Mouse (Mus musculus): Measurements from ENCODE around the gene Rora. TPM values are rescaled to one million over a fixed set of nuclear protein-coding genes. Genes with fewer than 3 reads are reported as not detected.

The Rora gene
- total RNA-seq, 2 experiments from 2014 or later, result 78.4 to 79.1 TPM

DNA sequence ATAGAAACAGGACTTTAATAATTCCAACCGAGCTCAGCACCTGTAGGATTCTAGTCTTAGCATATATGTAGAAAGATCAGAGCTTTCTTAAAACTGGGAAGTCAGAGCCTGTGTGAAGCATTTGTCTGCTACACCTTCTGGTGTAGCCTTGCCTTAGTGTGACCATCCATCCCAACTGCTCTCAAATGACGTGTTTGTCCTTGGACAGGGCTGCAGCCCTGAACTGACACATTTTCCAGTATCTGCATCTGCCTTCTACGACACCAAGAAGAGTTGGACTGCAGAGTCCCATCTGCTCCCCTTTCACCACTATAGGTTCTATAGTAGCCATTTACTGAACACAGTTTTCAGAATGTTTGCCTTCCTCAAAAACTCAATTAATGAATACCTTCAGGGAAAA, 776.9 kb downstream of the Rora start:
- Histone ChIP-seq H3K4me3 (no peak overlapping the region), H3K27ac (no peak overlapping the region)
- TF ChIP-seq CTCF (IDR thresholded peaks at IDR 0.05), result no peak
- intact Hi-C loops (cut with DNase I), result no loop called here
- no peak for DNase-seq (ENCODE audit: extremely low spot score in 1 of 2, low spot score in 2 of 2)

DNA sequence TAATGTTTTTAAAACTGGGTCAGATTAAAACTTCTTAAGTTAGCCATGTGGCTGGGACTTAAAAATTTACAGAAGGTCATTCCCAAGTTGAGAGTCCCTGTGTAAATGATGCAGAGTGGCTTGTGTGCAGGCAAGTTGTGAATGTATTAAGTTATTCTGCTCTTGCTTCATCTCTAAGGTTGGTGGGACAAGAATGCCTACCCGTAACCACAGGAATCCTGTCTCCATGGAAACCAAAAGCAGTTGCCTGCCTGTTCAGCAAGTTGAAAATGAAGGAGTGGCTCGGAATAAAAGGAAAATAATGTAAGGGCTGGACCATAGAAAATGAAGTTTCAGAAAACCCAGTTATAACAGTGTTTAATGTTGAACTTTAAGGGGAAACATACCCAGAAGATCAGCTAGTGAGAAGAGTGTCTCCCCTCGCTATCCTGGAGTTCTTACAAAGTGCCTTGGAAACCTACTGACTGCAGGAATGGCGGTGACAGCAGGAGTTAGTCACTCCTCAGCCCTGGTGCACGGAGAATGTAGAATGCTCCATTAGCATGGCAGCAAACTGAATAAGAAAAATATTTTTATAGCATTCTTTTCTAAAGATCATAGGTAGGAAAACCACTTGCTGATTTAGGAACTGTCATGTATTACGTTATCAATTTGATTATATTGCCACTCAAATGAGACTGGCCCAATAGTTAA, 778.4 kb downstream of the Rora start:
- TF ChIP-seq CTCF (IDR thresholded peaks at IDR 0.05), result no peak
- no peak overlapping the region for H3K4me3 ChIP-seq
- intact Hi-C loops (cut with DNase I), result no loop called here
- no peak for DNase-seq (ENCODE audit: extremely low spot score in 1 of 2, low spot score in 2 of 2)
- H3K27ac ChIP-seq, result no peak overlapping the region

DNA sequence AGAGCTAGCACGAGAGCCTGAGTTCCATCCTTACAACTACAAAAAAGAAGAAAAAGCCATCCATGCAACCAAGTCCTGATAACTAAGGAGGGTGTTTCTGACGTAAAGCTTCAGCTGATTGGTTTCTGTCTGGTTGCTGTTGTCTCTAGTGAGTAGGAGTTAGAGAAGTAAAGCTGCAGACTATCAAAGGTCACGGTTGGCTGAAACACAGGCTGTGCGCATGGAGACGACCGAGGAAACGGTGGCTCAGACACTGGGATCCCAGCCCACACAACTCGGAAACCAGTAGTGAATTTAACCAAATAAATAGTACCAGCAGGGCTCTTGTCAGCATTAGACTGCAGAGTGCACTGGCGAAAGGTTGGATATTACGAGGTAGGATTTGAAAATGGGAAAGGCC, 781.6 kb downstream of the Rora start:
- H3K27ac ChIP-seq, result no peak overlapping the region
- DNase-seq (ENCODE audit: extremely low spot score in 1 of 2, low spot score in 2 of 2), result no peak
- H3K4me3 ChIP-seq, result no peak overlapping the region
- TF ChIP-seq CTCF (IDR thresholded peaks at IDR 0.05), result no peak
- intact Hi-C loops (cut with DNase I), result no loop called here

DNA sequence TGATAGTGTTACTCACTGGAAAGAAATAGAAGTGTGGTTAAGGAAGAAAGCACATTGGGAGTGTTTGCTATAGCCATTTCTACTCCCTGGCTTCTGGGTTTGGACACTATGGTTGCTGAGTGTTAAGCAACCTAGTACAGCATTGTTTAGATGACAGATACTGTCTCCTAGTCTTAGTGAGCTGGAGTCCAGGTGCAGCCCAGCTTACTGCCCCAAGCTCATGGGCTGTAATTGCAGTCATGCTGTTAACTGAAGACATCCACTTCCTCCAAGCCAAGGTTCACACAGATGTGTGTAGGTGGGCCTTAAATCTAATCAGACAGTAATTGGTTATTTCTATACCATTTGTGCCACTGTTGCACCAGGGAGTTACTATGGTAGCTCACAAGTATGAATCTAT, 782.1 kb downstream of the Rora start:
- no peak for TF ChIP-seq CTCF (IDR thresholded peaks at IDR 0.05)
- Histone ChIP-seq H3K27ac (no peak overlapping the region), H3K4me3 (no peak overlapping the region)
- intact Hi-C loops (cut with DNase I), result no loop called here
- no peak for DNase-seq (ENCODE audit: extremely low spot score in 1 of 2, low spot score in 2 of 2)

All from left cerebral cortex, adult 2 months (tissue).